Mouse (Mus musculus): ENCODE measurements around the gene Trappc1.
"Not testable (repeated sequence)": the region's sequence is repeated elsewhere in the genome, so short reads cannot be mapped to it uniquely, and the experiment has no call there.

The Trappc1 gene
- long read RNA-seq, experiment 1, transcript Trappc1-203 (5 exons, 751 nt), result major isoform, 32 of 58 reads
- long read RNA-seq, experiment 1, transcript Trappc1-202 (4 exons, 759 nt), result minor isoform, 23 of 58 reads
- long read RNA-seq, experiment 1, partial matches to known transcripts, result 1 of 58 reads
- long read RNA-seq, experiment 1, other reads (novel, unspliced or antisense), result 2 of 58 reads
- long read RNA-seq, experiment 2, transcript Trappc1-203 (5 exons, 751 nt), result major isoform, 43 of 77 reads
- long read RNA-seq, experiment 2, transcript Trappc1-202 (4 exons, 759 nt), result minor isoform, 28 of 77 reads
- long read RNA-seq, experiment 2, partial matches to known transcripts, result 3 of 77 reads
- long read RNA-seq, experiment 2, other reads (novel, unspliced or antisense), result 3 of 77 reads

- intact Hi-C loops (cut with DNase I), result no loop called here
These were observed at the start of gene Trappc1, which contains the start of gene Cntrob for GRCm38 (mm10) chr11:69323667-69324111. Gene Trappc1, plus strand, starts transcription at chr11:69323980. Gene Cntrob, minus strand, starts transcription at chr11:69323775.

- intact Hi-C loops (cut with DNase I), result no loop called here
These were observed 48.1 kb upstream of the Trappc1 start for GRCm38 (mm10) chr11:69275650-69276049.

- intact Hi-C loops (cut with DNase I), result no loop called here
These were observed 47.7 kb upstream of the Trappc1 start for GRCm38 (mm10) chr11:69276081-69276480.

- intact Hi-C loops (cut with DNase I), result no loop called here
These were observed 46.5 kb upstream of the Trappc1 start for GRCm38 (mm10) chr11:69277267-69277666.

- intact Hi-C loops (cut with DNase I), result no loop called here
These were observed 32.7 kb upstream of the Trappc1 start for GRCm38 (mm10) chr11:69291111-69291510.

- intact Hi-C loops (cut with DNase I), result no loop called here
These were observed 28.5 kb upstream of the Trappc1 start for GRCm38 (mm10) chr11:69295286-69295685.

- intact Hi-C loops (cut with DNase I), result no loop called here
These were observed 26.0 kb upstream of the Trappc1 start for GRCm38 (mm10) chr11:69297799-69298198.

GRCm38 (mm10) chr11:69298231-69298630 is 25.5 kb upstream of the Trappc1 start:
- intact Hi-C loops (cut with DNase I), result no loop called here

- intact Hi-C loops (cut with DNase I), result no loop called here
These were observed 21.0 kb upstream of the Trappc1 start for GRCm38 (mm10) chr11:69302817-69303216.

- intact Hi-C loops (cut with DNase I), result no loop called here
These were observed 18.5 kb upstream of the Trappc1 start for GRCm38 (mm10) chr11:69305291-69305690.

GRCm38 (mm10) chr11:69306039-69306438 is 17.7 kb upstream of the Trappc1 start:
- intact Hi-C loops (cut with DNase I), result no loop called here

GRCm38 (mm10) chr11:69311266-69311665 is 12.5 kb upstream of the Trappc1 start:
- intact Hi-C loops (cut with DNase I), result no loop called here

- intact Hi-C loops (cut with DNase I), result no loop called here
These were observed 7.4 kb upstream of the Trappc1 start for GRCm38 (mm10) chr11:69316361-69316760.

- intact Hi-C loops (cut with DNase I), result not testable (repeated sequence)
These were observed 5.8 kb upstream of the Trappc1 start for GRCm38 (mm10) chr11:69318000-69318399.

- intact Hi-C loops (cut with DNase I), result no loop called here
These were observed 2.2 kb upstream of the Trappc1 start for GRCm38 (mm10) chr11:69321580-69321979.

GRCm38 (mm10) chr11:69322010-69322409 is 1.8 kb upstream of the Trappc1 start:
- intact Hi-C loops (cut with DNase I), result no loop called here

GRCm38 (mm10) chr11:69322693-69323471 is 898 bp upstream of the Trappc1 start:
- intact Hi-C loops (cut with DNase I), result no loop called here

- intact Hi-C loops (cut with DNase I), result loop anchor here (5.0 kb wide), 1 partner anchor 52 kb away; no protein-coding TSS in a partner anchor
These were observed 969 bp downstream of the Trappc1 start for GRCm38 (mm10) chr11:69324749-69325148.

GRCm38 (mm10) chr11:69325628-69326407 is 2.0 kb downstream of the Trappc1 start, which contains the start of gene Kcnab3:
Gene Kcnab3, plus strand, starts transcription at chr11:69326258.
- intact Hi-C loops (cut with DNase I), result loop anchor here (5.0 kb wide), 1 partner anchor 54 kb away; no protein-coding TSS in a partner anchor

- intact Hi-C loops (cut with DNase I), result loop anchor here (5.0 kb wide), 1 partner anchor 54 kb away; no protein-coding TSS in a partner anchor
These were observed 2.8 kb downstream of the Trappc1 start for GRCm38 (mm10) chr11:69326408-69327156.

- intact Hi-C loops (cut with DNase I), result loop anchor here (5.0 kb wide), 1 partner anchor 55 kb away; no protein-coding TSS in a partner anchor
These were observed 3.3 kb downstream of the Trappc1 start for GRCm38 (mm10) chr11:69327157-69327442.
